Mouse (Mus musculus) granulocyte monocyte progenitor cell, adult 5-6 weeks (primary cell): ENCODE measurements at regions not wholly inside any gene's neighbourhood (a gene's known extent, or its start where the extent isn't known, plus 50 kb on each side); places are given as distances from the start of the nearest gene placed in this dataset.

ENCODE experiments used
- ATAC-seq: replicated peaks from 2 replicates; pipeline ENCODE4 v1.8.0; 2016; ENCODE audit warnings: mild to moderate bottlenecking, moderate TSS enrichment, inconsistent platforms; ENCODE audit not compliant: poor library complexity, severe bottlenecking

- ATAC-seq, result peak; percentile 92
These were observed 374.6 kb downstream of the Gm49356 start for GRCm38 (mm10) chr15:59263433-59264328.
